Mouse (Mus musculus) Patski (cell line): Measurements from ENCODE around the gene Pdpk1. TPM values are rescaled to one million over a fixed set of nuclear protein-coding genes. Genes with fewer than 3 reads are reported as not detected.

Experiments used
- ATAC-seq: fragments of 100-300 bp; one replicate; pipeline ENCODE4 v1.8.0; 2021
- CTCF ChIA-PET: fragments of 350-600 bp; sonication (Branson Sonifier 250); formaldehyde crosslinking; loops from one replicate; lab custom pipeline; 2022; ENCODE audit warnings: inconsistent platforms; lab: Charles Lee
- POLR2A ChIA-PET: fragments of 350-600 bp; sonication (Branson Sonifier 250); formaldehyde crosslinking; loops from one replicate; lab custom pipeline; 2022; ENCODE audit warnings: antibody characterized with exemption, inconsistent platforms; lab: Charles Lee
- DNase-seq: peaks from one replicate; pipeline ENCODE4 v3.0.0-alpha.2; 2011; ENCODE audit warnings: low read depth, low spot score
- H3K27me3 ChIP-seq: fragments of 371-371 bp; one replicate; pipeline ENCODE4 v1.5.1; 2021
- CTCF ChIP-seq: fragments of 100-300 bp; IDR thresholded peaks from one replicate; pipeline ENCODE4 v1.5.1; 2021
- in situ Hi-C: fragments of 300-500 bp; cut with MboI; formaldehyde crosslinking; loops from 3 replicates; pipeline ENCODE4 v1.11.1; 2018; ENCODE audit warnings: low pct_unique_long_range_greater_than_20kb, mixed read lengths
- polyA plus RNA-seq: library from polyadenylated mRNA; unstranded; gene quantifications from one replicate; pipeline ENCODE4 v1.2.3, GENCODE M21; 2021

The Pdpk1 gene
- polyA plus RNA-seq, 1 experiment from 2014 or later: 31.3 TPM

GRCm38 (mm10) chr17:24048053-24048452 lies 102.7 kb downstream of the Pdpk1 start:
- TF ChIP-seq CTCF: no peak

GRCm38 (mm10) chr17:24046026-24046425 lies 104.7 kb downstream of the Pdpk1 start:
- POLR2A ChIA-PET: interaction anchor here (0.5 to 1.2 kb wide), 2 partner anchors 9 to 37 kb away, joined by 3 to 4 read pairs; no protein-coding TSS in a partner anchor
- no peak for ATAC-seq
- in situ Hi-C loops: loop anchor here (10.0 kb wide), 1 partner anchor 71 kb away; no protein-coding TSS in a partner anchor
- CTCF ChIA-PET: interaction anchor here (0.8 to 2.0 kb wide), 2 partner anchors 8 to 21 kb away, joined by 3 to 5 read pairs; no protein-coding TSS in a partner anchor
- no peak for DNase-seq
- no peaks in the 10 kb centered on the region for H3K27me3 ChIP-seq
- TF ChIP-seq CTCF: no peak

More at GRCm38 (mm10) chr17:24048053-24048452, 102.7 kb downstream of the Pdpk1 start:
- no peak for ATAC-seq
- DNase-seq: no peak
- ChIA-PET POLR2A (no interaction called here), CTCF (interaction anchor here (0.9 kb wide), 1 partner anchor 31 kb away, joined by 3 read pairs; no protein-coding TSS in a partner anchor)
- in situ Hi-C loops: loop anchor here (10.0 kb wide), 1 partner anchor 73 kb away; no protein-coding TSS in a partner anchor
- H3K27me3 ChIP-seq: no peaks in the 10 kb centered on the region

- no peaks in the 10 kb centered on the region for H3K27me3 ChIP-seq
- ChIA-PET POLR2A (interaction anchor here (1.2 kb wide), 1 partner anchor 10 kb away, joined by 3 read pairs; no protein-coding TSS in a partner anchor), CTCF (interaction anchor here (0.8 to 2.0 kb wide), 2 partner anchors 8 to 22 kb away, joined by 3 to 5 read pairs; no protein-coding TSS in a partner anchor)
- ATAC-seq: no peak
- DNase-seq: no peak
- TF ChIP-seq CTCF: no peak
- in situ Hi-C loops: loop anchor here (10.0 kb wide), 1 partner anchor 71 kb away; no protein-coding TSS in a partner anchor
These were observed 105.1 kb downstream of the Pdpk1 start for GRCm38 (mm10) chr17:24045608-24046007.

- no peak for ATAC-seq
These were observed 106.2 kb downstream of the Pdpk1 start for GRCm38 (mm10) chr17:24044482-24044881.

GRCm38 (mm10) chr17:24037844-24038243 lies 112.9 kb downstream of the Pdpk1 start, which contains the start of gene Prss27:
Prss27 (plus strand) TSS chr17:24038144.
- DNase-seq (no peak), ATAC-seq (no peak)
- in situ Hi-C loops: no loop called here
- no peaks in the 10 kb centered on the region for H3K27me3 ChIP-seq
- ChIA-PET POLR2A (no interaction called here), CTCF (no interaction called here)
- TF ChIP-seq CTCF: no peak

More at GRCm38 (mm10) chr17:24044482-24044881, 106.2 kb downstream of the Pdpk1 start:
- CTCF ChIA-PET: interaction anchor here (2.0 kb wide), 1 partner anchor 10 kb away, joined by 5 read pairs; no protein-coding TSS in a partner anchor
- TF ChIP-seq CTCF: no peak
- in situ Hi-C loops: loop anchor here (10.0 kb wide), 1 partner anchor 70 kb away; no protein-coding TSS in a partner anchor
- POLR2A ChIA-PET: no interaction called here
- H3K27me3 ChIP-seq: no peaks in the 10 kb centered on the region
- DNase-seq: no peak

- ChIA-PET CTCF (interaction anchor here (1.2 kb wide), 1 partner anchor 28 kb away, joined by 3 read pairs; no protein-coding TSS in a partner anchor), POLR2A (no interaction called here)
- DNase-seq (no peak), ATAC-seq (no peak)
- in situ Hi-C loops: no loop called here
- TF ChIP-seq CTCF: no peak
- no peaks in the 10 kb centered on the region for H3K27me3 ChIP-seq
These were observed 113.4 kb downstream of the Pdpk1 start for GRCm38 (mm10) chr17:24037360-24037759.

- POLR2A ChIA-PET: interaction anchor here (0.6 kb wide), 1 partner anchor 16 kb away, joined by 3 read pairs; no protein-coding TSS in a partner anchor
- no peak for DNase-seq
- H3K27me3 ChIP-seq: no peaks in the 10 kb centered on the region
- ATAC-seq: no peak
- CTCF ChIA-PET: interaction anchor here (1.2 kb wide), 1 partner anchor 28 kb away, joined by 3 read pairs; no protein-coding TSS in a partner anchor
- TF ChIP-seq CTCF: no peak
- in situ Hi-C loops: no loop called here
These were observed 113.8 kb downstream of the Pdpk1 start for GRCm38 (mm10) chr17:24036954-24037353.

GRCm38 (mm10) chr17:24035087-24035486 lies 115.6 kb downstream of the Pdpk1 start:
- DNase-seq: peak; percentile 47
- in situ Hi-C loops: no loop called here
- no peaks in the 10 kb centered on the region for H3K27me3 ChIP-seq
- no peak for TF ChIP-seq CTCF
- ChIA-PET CTCF (no interaction called here), POLR2A (no interaction called here)
- peak; percentile 97 for ATAC-seq

- no peaks in the 10 kb centered on the region for H3K27me3 ChIP-seq
- DNase-seq (no peak), ATAC-seq (no peak)
- TF ChIP-seq CTCF: no peak
- POLR2A ChIA-PET: no interaction called here
- CTCF ChIA-PET: interaction anchor here (1.5 kb wide), 1 partner anchor 9 kb away, joined by 3 read pairs; no protein-coding TSS in a partner anchor
- in situ Hi-C loops: no loop called here
These were observed 120.2 kb downstream of the Pdpk1 start for GRCm38 (mm10) chr17:24030551-24030950.

- no peak for ATAC-seq
These were observed 121.2 kb downstream of the Pdpk1 start for GRCm38 (mm10) chr17:24029477-24029876.

More at GRCm38 (mm10) chr17:24029477-24029876, 121.2 kb downstream of the Pdpk1 start:
- POLR2A ChIA-PET: no interaction called here
- H3K27me3 ChIP-seq: no peaks in the 10 kb centered on the region
- in situ Hi-C loops: no loop called here
- CTCF ChIA-PET: interaction anchor here (1.5 kb wide), 1 partner anchor 8 kb away, joined by 3 read pairs; no protein-coding TSS in a partner anchor
- no peak for TF ChIP-seq CTCF
- DNase-seq: no peak

Other genes starting within 250 kb of the Pdpk1 start
- not detected for gene Dcpp3, start 233.5 kb downstream of the Pdpk1 start, polyA plus RNA-seq
- gene Sbp, start 209.3 kb downstream of the Pdpk1 start, polyA plus RNA-seq: not detected
- gene Sbpl, start 195.7 kb downstream of the Pdpk1 start, polyA plus RNA-seq: not detected
- gene Prss30, start 170.4 kb downstream of the Pdpk1 start, polyA plus RNA-seq: 0.05 TPM
- gene Prss22, start 152.8 kb downstream of the Pdpk1 start, polyA plus RNA-seq: 0.28 TPM
- gene Prss27, start 112.8 kb downstream of the Pdpk1 start, polyA plus RNA-seq: 0.28 TPM
- 57.8 TPM for gene Kctd5, start 77.4 kb downstream of the Pdpk1 start, polyA plus RNA-seq
- gene Amdhd2, start 12.8 kb upstream of the Pdpk1 start, polyA plus RNA-seq: 69.3 TPM
- 426 TPM for gene Atp6v0c, start 18.8 kb upstream of the Pdpk1 start, polyA plus RNA-seq
- 9.2 TPM for gene Tbc1d24, start 54.6 kb upstream of the Pdpk1 start, polyA plus RNA-seq
- gene Ntn3, start 58.6 kb upstream of the Pdpk1 start, polyA plus RNA-seq: 0.08 TPM
- gene Tedc2, start 69.9 kb upstream of the Pdpk1 start, polyA plus RNA-seq: 8.6 TPM
- 12.9 TPM for gene Ccnf, start 100.6 kb upstream of the Pdpk1 start, polyA plus RNA-seq
- 0.08 TPM for gene Abca17, start 200.1 kb upstream of the Pdpk1 start, polyA plus RNA-seq
- 53.4 TPM for gene Abca3, start 201.0 kb upstream of the Pdpk1 start, polyA plus RNA-seq